Mouse (Mus musculus) c-Kit-positive CD71-positive TER-119-positive erythroid progenitor cells, embryonic 14.5 days (primary cell): ENCODE measurements around the gene Olfr1444.

ENCODE experiments used
- DNase-seq: peaks from one replicate; pipeline ENCODE4 v3.0.0-alpha.2; 2013; ENCODE audit warnings: low spot score

Gene Olfr1444

GRCm38 (mm10) chr19:12856983-12857382, at the start of gene Olfr1444:
Olfr1444 (plus strand) TSS chr19:12857283.
- no peak for DNase-seq

- no peak for DNase-seq
Measured at GRCm38 (mm10) chr19:12812644-12813364, 44.3 kb upstream of the Olfr1444 start.

DNA sequence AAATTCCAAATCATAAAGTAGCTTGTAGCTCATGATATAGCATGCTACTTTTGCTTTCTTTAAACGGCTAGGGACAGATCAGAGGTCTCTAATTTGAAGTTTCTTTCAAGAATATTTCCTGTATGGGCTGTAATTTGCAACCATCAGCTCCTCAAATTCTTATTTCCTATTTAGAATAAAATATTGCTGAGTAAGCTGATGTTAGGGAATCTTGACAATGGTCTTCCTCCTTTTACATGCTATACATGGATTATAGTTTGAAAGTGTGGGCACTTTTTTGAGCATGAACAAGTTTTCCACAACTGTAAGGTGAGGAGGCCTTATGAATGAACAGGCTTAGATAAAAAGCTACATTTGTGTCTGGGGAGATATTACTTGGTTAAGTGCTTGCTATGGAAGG, 43.2 kb upstream of the Olfr1444 start:
- no peak for DNase-seq

DNA sequence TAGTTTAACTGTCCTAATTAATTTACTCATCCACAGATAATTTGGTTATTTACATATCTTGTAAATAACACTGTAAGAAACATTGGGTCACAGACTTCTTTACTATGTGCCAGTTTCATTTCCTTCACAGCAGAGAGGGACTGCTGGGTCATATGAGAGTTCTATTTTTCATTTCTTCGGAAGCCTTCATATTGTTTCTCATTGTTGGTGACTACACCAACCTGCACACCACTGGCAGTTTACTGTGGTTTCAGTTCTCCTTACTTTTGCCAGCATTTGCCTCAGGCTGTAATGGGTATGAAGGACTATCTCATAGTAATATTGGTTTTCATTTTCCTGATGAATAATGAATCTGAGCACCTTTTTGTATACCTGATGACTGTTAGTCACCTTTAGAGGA, 38.6 kb upstream of the Olfr1444 start:
- DNase-seq = no peak

- peak; percentile 57 for DNase-seq
Measured at GRCm38 (mm10) chr19:12820383-12820782, 36.7 kb upstream of the Olfr1444 start.

GRCm38 (mm10) chr19:12824549-12824948, 32.5 kb upstream of the Olfr1444 start:
- no peak for DNase-seq

DNA sequence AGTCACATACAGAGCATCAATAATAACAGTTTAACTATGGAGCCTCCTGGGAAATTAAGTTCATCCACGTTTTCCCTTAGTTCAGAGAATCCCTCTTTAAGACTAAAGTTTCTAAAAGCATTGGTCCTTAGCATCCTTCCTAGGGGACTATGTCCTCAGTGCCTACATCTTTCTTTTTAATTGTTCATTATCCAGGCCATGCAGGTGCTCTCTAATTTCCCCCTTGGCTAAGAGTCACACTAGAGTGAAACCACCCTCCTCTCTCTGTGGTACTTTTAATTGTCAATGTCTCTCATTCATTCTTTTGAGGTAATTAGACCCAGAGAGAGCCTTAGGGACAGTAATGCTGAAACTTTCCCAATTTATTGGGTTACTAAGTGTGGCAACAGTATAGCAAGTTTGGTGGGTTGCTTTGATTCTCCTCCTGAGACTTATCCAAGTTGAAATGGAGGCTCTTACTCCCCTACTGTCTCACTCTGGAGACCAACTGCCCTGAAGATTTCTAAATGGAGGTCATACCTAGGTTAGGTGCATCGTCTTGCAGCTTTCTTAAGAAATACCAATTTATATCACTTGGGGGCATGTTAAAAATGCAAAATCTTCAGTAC, 26.2 kb upstream of the Olfr1444 start:
- no peak for DNase-seq

DNA sequence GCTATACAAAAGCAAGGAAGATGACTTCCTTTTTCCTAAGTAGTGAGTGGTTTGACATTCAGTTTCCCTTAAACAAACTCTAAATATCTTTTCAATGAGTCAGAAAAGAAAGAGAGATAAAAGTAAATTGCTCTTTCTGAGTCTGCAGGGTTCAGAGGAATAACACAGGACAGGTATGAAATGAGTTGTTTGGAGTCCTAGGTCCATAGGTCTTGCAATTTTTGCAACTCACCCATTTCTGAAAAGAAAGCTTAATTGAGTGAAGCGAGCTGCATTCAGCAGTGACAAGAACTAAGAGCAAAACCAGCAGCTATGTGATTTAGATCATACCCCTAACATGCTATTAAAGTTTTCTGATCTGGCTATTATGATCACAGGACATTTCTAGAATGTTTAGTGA, 25.5 kb upstream of the Olfr1444 start:
- no peak for DNase-seq

- peak; percentile 9 for DNase-seq
Measured at GRCm38 (mm10) chr19:12833625-12834024, 23.5 kb upstream of the Olfr1444 start.

GRCm38 (mm10) chr19:12838507-12838906, 18.6 kb upstream of the Olfr1444 start:
- no peak for DNase-seq

- DNase-seq = no peak
Measured at GRCm38 (mm10) chr19:12846382-12846781, 10.7 kb upstream of the Olfr1444 start, which contains the start of gene Gm5244. Gm5244 (plus strand) TSS chr19:12846682.

DNA sequence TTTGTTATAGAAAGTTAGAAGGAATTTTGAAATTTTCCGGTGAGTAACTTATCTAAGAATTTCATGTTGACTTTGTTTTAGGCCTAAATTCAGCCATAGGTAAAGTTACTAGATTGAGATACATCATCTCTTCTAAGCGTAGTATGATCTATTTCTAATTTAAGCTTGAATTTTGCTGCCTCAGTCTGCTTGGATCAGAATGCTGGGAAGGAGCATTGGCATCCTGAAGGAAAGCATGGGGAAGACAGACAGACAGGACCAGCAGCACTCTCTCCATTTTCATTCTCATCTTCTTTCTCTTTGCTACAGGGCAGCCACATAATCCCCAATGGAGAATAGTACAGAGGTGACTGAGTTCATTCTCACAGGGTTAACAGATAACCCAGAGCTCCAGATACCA, 26.5 kb downstream of the Olfr1444 start, which contains the start of gene Olfr1445:
Olfr1445 (plus strand) TSS at position 301 of the 400 bp plus-strand sequence.
- DNase-seq = no peak

DNA sequence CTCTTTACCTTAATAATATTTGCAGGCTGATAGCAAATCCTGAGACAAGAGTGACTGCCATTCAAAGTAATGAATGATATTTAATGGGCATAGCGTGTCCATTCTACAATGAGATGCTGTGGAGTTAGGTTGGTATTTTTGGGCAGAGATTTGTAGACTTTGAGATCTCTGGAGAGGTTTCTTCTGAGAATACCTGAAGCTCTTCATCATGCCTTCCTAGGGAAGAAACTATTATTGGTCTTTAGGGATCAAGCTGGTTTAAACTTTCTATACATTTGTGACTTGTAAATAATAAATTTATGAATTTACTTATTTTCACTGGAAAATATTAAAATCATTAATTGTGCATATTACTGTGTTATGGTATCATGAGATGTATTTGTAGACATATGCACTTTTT, 36.3 kb downstream of the Olfr1444 start, which contains the start of gene Olfr1446:
Olfr1446 (minus strand) TSS at position 101 of the 400 bp plus-strand sequence.
- DNase-seq = no peak

DNA sequence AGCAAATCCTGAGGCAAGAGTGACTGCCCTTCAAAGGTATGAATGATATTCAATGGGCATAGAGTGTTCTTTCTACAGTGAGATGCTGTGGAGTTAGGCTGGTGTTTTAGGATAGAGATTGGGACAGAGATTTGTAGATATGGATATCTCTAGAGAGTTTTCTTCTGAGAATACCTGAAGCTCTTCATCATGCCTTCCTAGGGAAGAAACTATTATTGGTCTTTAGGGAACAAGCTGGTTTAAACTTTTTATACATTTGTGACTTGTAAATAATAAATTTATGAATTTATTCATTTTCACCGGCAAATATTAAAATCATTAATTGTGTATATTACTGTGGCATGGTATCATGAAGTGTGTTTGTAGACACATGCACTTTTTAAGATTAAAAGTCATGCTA, 46.6 kb downstream of the Olfr1444 start, which contains the start of gene Olfr1447:
Olfr1447 (minus strand) TSS at position 101 of the 400 bp plus-strand sequence.
- no peak for DNase-seq
